In the genomic region with DNA sequence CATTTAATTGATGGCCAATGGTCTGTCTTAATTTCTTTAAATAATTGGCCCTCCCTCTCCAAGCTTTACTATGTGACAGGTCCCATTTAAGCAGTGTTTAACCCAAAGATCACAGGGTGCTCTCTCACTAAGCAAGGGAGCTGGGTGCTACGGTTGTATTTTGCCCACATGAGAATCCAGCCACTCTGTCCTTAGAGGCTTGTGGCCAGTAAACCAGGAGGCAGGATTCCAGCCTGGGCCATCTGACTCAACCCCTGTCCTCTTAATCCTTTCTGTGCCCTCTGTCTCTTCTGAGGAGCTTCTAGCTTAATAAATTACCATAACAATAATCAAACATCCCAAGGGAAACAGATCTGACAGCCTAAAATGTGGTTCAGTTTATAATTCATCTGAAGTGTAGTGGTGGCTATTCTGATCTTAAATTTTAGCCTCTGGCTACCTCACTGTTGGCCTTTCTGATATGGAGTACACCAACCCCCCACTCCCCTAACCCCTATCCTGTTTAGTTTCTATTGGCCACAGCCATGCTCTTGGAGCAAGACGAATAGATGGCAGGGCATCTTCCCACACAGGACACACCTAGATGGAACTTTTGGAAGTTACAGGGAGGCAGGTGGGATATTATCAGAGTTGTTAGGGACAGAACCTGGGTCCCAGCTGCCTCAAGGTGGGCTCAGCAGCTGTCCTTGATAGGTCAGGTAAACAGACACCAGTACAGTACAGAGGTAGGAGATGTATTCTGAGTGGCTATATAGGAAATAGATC, we compare ENCODE assay signal across 20 mouse cellular contexts. TPM values are rescaled to one million over a fixed set of nuclear protein-coding genes. Genes with fewer than 3 reads are reported as not detected.
DNase-seq lines count a peak whose midpoint lies in the region; ATAC-seq and TF ChIP-seq lines count a peak whose summit lies in the region.
"Had no signal": no experiment of that assay in that cellular context is flagged by ENCODE, and none has a peak within 500 bp of the region (broad histone marks: within the 10 kb centered on the region; RNA-seq: fewer than 3 reads in every experiment).

No protein-coding gene starts in this region.

- in situ Hi-C loops in ES-E14 (cut with MboI; ENCODE audit: low sequenced_read_pairs in 2 of 2, unreplicated experiment in 2 of 2): no loop called here

- H3K27ac ChIP-seq in gastrocnemius, adult 2 months: peak overlapping the region; percentile 95
- no peak overlapping the region for H3K27ac ChIP-seq in hindbrain, embryonic 14.5 days
- no peak overlapping the region for H3K27ac ChIP-seq in hindbrain, embryonic 11.5 days (ENCODE audit: low read depth, low read length)
- H3K27ac ChIP-seq in ES-E14 (ENCODE audit: insufficient read depth, low read depth, low read length, poor library complexity, severe bottlenecking): peak overlapping the region; percentile 99; the same call in 1 of the 2 replicates
- no peak overlapping the region for H3K27ac ChIP-seq in midbrain, embryonic 13.5 days
- H3K27ac ChIP-seq: embryonic facial prominence, embryonic 15.5 days; limb, embryonic 12.5 days; macrophage had no signal

- ATAC-seq in hindbrain, embryonic 14.5 days (ENCODE audit: low FRiP score): no peak
- no peak for ATAC-seq in hindbrain, embryonic 11.5 days (ENCODE audit: low FRiP score)
- no peak for ATAC-seq in midbrain, embryonic 13.5 days

- TF ChIP-seq CTCF in gastrocnemius, adult 2 months (IDR thresholded peaks at IDR 0.05): no peak

- DNase-seq in gastrocnemius, adult 2 months: peak; percentile 43
- no peak for DNase-seq in gastrocnemius, postnatal 25 days
- DNase-seq in hindbrain, embryonic 14.5 days (ENCODE audit: low spot score): no peak
- DNase-seq in hindbrain, embryonic 11.5 days (ENCODE audit: low spot score): no peak
- no peak for DNase-seq in ES-E14 (ENCODE audit: low read depth, low spot score)
- DNase-seq in T-cell, adult 2 months (ENCODE audit: low spot score): no peak
- DNase-seq in testis, postnatal 10 days (ENCODE audit: low spot score): no peak
- DNase-seq: cerebellum, adult 11 months had no signal

- intact Hi-C loops in gastrocnemius, adult 2 months (cut with DNase I): loop anchor here (2.0 to 5.0 kb wide), 2 partner anchors 32 to 73 kb away; partner anchors contain the start of gene Tmie

- H3K9ac ChIP-seq in hindbrain, embryonic 14.5 days: no peak overlapping the region
- H3K9ac ChIP-seq in hindbrain, embryonic 11.5 days (ENCODE audit: low read depth, low read length): no peak overlapping the region
- H3K9ac ChIP-seq in ES-E14 (ENCODE audit: insufficient read depth, low read depth, low read length, poor library complexity, severe bottlenecking): peak overlapping the region; percentile 13; the same call in 1 of the 2 replicates
- H3K9ac ChIP-seq in midbrain, embryonic 13.5 days (replicated peaks): no peak overlapping the region; the same call in 1 of the 2 replicates

- H3K4me1 ChIP-seq in hindbrain, embryonic 14.5 days (replicated peaks; ENCODE audit: control insufficient read depth, insufficient read depth, low read length): peaks cover 5% of the 10 kb centered on the region; the same call in 1 of the 2 replicates
- no peaks in the 10 kb centered on the region for H3K4me1 ChIP-seq in hindbrain, embryonic 11.5 days (replicated peaks; ENCODE audit: control insufficient read depth, insufficient read depth, low read length)
- peaks cover 21 to 30% of the 10 kb centered on the region in 2 experiments; a peak in 3 of 4 replicates for H3K4me1 ChIP-seq in ES-E14 (ENCODE audit: control insufficient read depth in 2 of 2, insufficient read depth in 2 of 2, low read length in 2 of 2, poor library complexity in 1 of 2)
- H3K4me1 ChIP-seq in midbrain, embryonic 13.5 days (replicated peaks): peaks cover 11% of the 10 kb centered on the region

- peak overlapping the region; percentile 78 for H3K4me3 ChIP-seq in gastrocnemius, adult 2 months
- no peak overlapping the region for H3K4me3 ChIP-seq in hindbrain, embryonic 14.5 days (replicated peaks; ENCODE audit: low read length)
- H3K4me3 ChIP-seq in hindbrain, embryonic 11.5 days (ENCODE audit: low read depth, low read length): no peak overlapping the region
- peak overlapping the region; percentile 69 to 78; a peak in 3 of 4 replicates for H3K4me3 ChIP-seq in ES-E14 (ENCODE audit: insufficient read depth in 1 of 2, low read depth in 1 of 2, low read length in 2 of 2, poor library complexity in 1 of 2, severe bottlenecking in 1 of 2)
- H3K4me3 ChIP-seq in midbrain, embryonic 13.5 days (replicated peaks): no peak overlapping the region

- H3K4me2 ChIP-seq in hindbrain, embryonic 14.5 days (replicated peaks): peak overlapping the region; percentile 95; the same call in 1 of the 2 replicates
- no peak overlapping the region for H3K4me2 ChIP-seq in hindbrain, embryonic 11.5 days (replicated peaks; ENCODE audit: low read depth, low read length)
- peak overlapping the region; percentile 79 for H3K4me2 ChIP-seq in midbrain, embryonic 13.5 days (replicated peaks)

- no peaks in the 10 kb centered on the region for H3K36me3 ChIP-seq in hindbrain, embryonic 14.5 days (replicated peaks; ENCODE audit: control insufficient read depth, insufficient read depth)
- H3K36me3 ChIP-seq in hindbrain, embryonic 11.5 days (ENCODE audit: control insufficient read depth, insufficient read depth, low read length): no peaks in the 10 kb centered on the region
- peaks cover 3% of the 10 kb centered on the region; the same call in 1 of the 2 replicates for H3K36me3 ChIP-seq in ES-E14 (ENCODE audit: control insufficient read depth, insufficient read depth, low read length, poor library complexity, severe bottlenecking)
- H3K36me3 ChIP-seq in midbrain, embryonic 13.5 days: no peaks in the 10 kb centered on the region
- H3K36me3 ChIP-seq: embryonic facial prominence, embryonic 15.5 days; limb, embryonic 12.5 days had no signal

- H3K27me3 ChIP-seq in hindbrain, embryonic 14.5 days (ENCODE audit: control insufficient read depth, insufficient read depth, low read length): 0 out of 2 replicates have a peak, but pooled peaks cover 15% of the 10 kb centered on the region
- H3K27me3 ChIP-seq in hindbrain, embryonic 11.5 days (ENCODE audit: control insufficient read depth, insufficient read depth, low read length): 0 out of 2 replicates have a peak, but pooled peaks cover 3% of the 10 kb centered on the region
- H3K27me3 ChIP-seq in midbrain, embryonic 13.5 days: peaks cover 19% of the 10 kb centered on the region

- 49% methylated on average over 2 of the region's 2 CpGs for WGBS in hindbrain, embryonic 14.5 days
- WGBS in hindbrain, embryonic 11.5 days: 66% methylated on average over 2 of the region's 2 CpGs
- whole genome bisulfite sequencing in midbrain, embryonic 13.5 days: 48% methylated on average over 2 of the region's 2 CpGs

- H3K9me3 ChIP-seq in hindbrain, embryonic 14.5 days (ENCODE audit: control insufficient read depth, low read length): no peaks in the 10 kb centered on the region
- no peaks in the 10 kb centered on the region for H3K9me3 ChIP-seq in hindbrain, embryonic 11.5 days (ENCODE audit: control insufficient read depth, low read length)
- H3K9me3 ChIP-seq in ES-E14 (ENCODE audit: control insufficient read depth, insufficient read depth, low read depth, low read length): no peaks in the 10 kb centered on the region
- no peaks in the 10 kb centered on the region for H3K9me3 ChIP-seq in midbrain, embryonic 13.5 days
- H3K9me3 ChIP-seq: embryonic facial prominence, embryonic 15.5 days; limb, embryonic 12.5 days had no signal

TF ChIP-seq in ES-E14, 5 proteins besides CTCF, POLR2A, EP300 and RAD21:
- no peak for TF ChIP-seq ZNF384 (IDR thresholded peaks at IDR 0.05; ENCODE audit: low read depth, low read length)
- no peak for TF ChIP-seq ZC3H11A (IDR thresholded peaks at IDR 0.05; ENCODE audit: borderline replicate concordance, low read depth, low read length)
- no peak for TF ChIP-seq MAFK (IDR thresholded peaks at IDR 0.05; ENCODE audit: insufficient read depth, low read depth, low read length)
- no peak for TF ChIP-seq HCFC1 (IDR thresholded peaks at IDR 0.05; ENCODE audit: borderline replicate concordance, insufficient read depth, low read length)
- TF ChIP-seq CHD2 (IDR thresholded peaks at IDR 0.05; ENCODE audit: low read depth, low read length): no peak

RNA-seq across cellular contexts. Expression of gene Lrrc2, which starts 3.5 kb away (rescaled TPM):
- total RNA-seq in gastrocnemius, adult 2 months (2021): 10 to 100 TPM; 75.0 to 80.8 TPM
- total RNA-seq in gastrocnemius, postnatal 25 days (2021): 10 to 100 TPM; 52.4 to 64.1 TPM
- 0.86 and 1.0 TPM in 2 replicates for polyA plus RNA-seq in hindbrain, embryonic 14.5 days (2014; fragmentation: Nextera tagmentation; extraction: Ambion mirVana)
- 0.06 and 0.21 TPM in 2 replicates for polyA plus RNA-seq in hindbrain, embryonic 11.5 days (2014; fragmentation: Nextera tagmentation; extraction: Ambion mirVana)
- total RNA-seq in ES-E14 (2012; rRNA removed): 20.2 and 20.8 TPM in 2 replicates
- 0.30 and 0.71 TPM in 2 replicates for polyA plus RNA-seq in midbrain, embryonic 13.5 days (2015; fragmentation: Nextera tagmentation; extraction: Ambion mirVana)
- polyA plus RNA-seq: macrophage had no signal

RNA-seq across cellular contexts. Expression of gene Tdgf1, which starts 8.9 kb away (rescaled TPM):
- total RNA-seq in gastrocnemius, adult 2 months (2021): not detected
- total RNA-seq in gastrocnemius, postnatal 25 days (2021): not detected
- polyA plus RNA-seq in hindbrain, embryonic 14.5 days (2014; fragmentation: Nextera tagmentation; extraction: Ambion mirVana): 0.14 and 0.40 TPM in 2 replicates
- polyA plus RNA-seq in hindbrain, embryonic 11.5 days (2014; fragmentation: Nextera tagmentation; extraction: Ambion mirVana): not detected in 2 replicates
- 904 and 1,760 TPM in 2 replicates for total RNA-seq in ES-E14 (2012; rRNA removed)
- not detected in 2 replicates for polyA plus RNA-seq in midbrain, embryonic 13.5 days (2015; fragmentation: Nextera tagmentation; extraction: Ambion mirVana)
- total RNA-seq: common myeloid progenitor, adult 5-6 weeks had no signal
- polyA plus RNA-seq: C2C12; intestine, postnatal 0 days; limb, embryonic 12.5 days; liver, embryonic 16.5 days; macrophage; myocyte had no signal

RNA-seq across cellular contexts. Expression of gene Rtp3, which starts 35.5 kb away (rescaled TPM):
- 1 to 10 TPM; 1.1 to 1.2 TPM for total RNA-seq in gastrocnemius, adult 2 months (2021)
- 1 to 10 TPM in 1 of 2 experiments, under 1 TPM in 1; 0.70 to 1.3 TPM for total RNA-seq in gastrocnemius, postnatal 25 days (2021)
- not detected in 2 replicates for polyA plus RNA-seq in hindbrain, embryonic 14.5 days (2014; fragmentation: Nextera tagmentation; extraction: Ambion mirVana)
- 0.21 TPM in 1 of 2 replicates, not detected in the other for polyA plus RNA-seq in hindbrain, embryonic 11.5 days (2014; fragmentation: Nextera tagmentation; extraction: Ambion mirVana)
- 0.62 and 1.1 TPM in 2 replicates for total RNA-seq in ES-E14 (2012; rRNA removed)
- not detected in 2 replicates for polyA plus RNA-seq in midbrain, embryonic 13.5 days (2015; fragmentation: Nextera tagmentation; extraction: Ambion mirVana)
- total RNA-seq: common myeloid progenitor, adult 5-6 weeks had no signal
- polyA plus RNA-seq: activated CD4-positive, CD25-positive, alpha-beta regulatory T cell, adult 4 months; C2C12; embryonic facial prominence, embryonic 15.5 days; limb, embryonic 12.5 days; macrophage; myocyte had no signal

RNA-seq across cellular contexts. Expression of gene Fam240a, which starts 38.2 kb away (rescaled TPM):
- 1 to 10 TPM in 1 of 2 experiments, not detected in 1; 2.4 TPM for total RNA-seq in gastrocnemius, adult 2 months (2021)
- total RNA-seq in gastrocnemius, postnatal 25 days (2021): 1 to 10 TPM; 2.0 to 2.7 TPM
- not detected in 2 replicates for polyA plus RNA-seq in hindbrain, embryonic 14.5 days (2014; fragmentation: Nextera tagmentation; extraction: Ambion mirVana)
- polyA plus RNA-seq in hindbrain, embryonic 11.5 days (2014; fragmentation: Nextera tagmentation; extraction: Ambion mirVana): not detected in 2 replicates
- total RNA-seq in ES-E14 (2012; rRNA removed): 1.0 TPM in 1 of 2 replicates, not detected in the other
- not detected in 2 replicates for polyA plus RNA-seq in midbrain, embryonic 13.5 days (2015; fragmentation: Nextera tagmentation; extraction: Ambion mirVana)
- total RNA-seq: common myeloid progenitor, adult 5-6 weeks; left cerebral cortex, adult 2 months had no signal
- polyA plus RNA-seq: C2C12; embryonic facial prominence, embryonic 15.5 days; gonadal fat pad, adult 2 months; intestine, postnatal 0 days; limb, embryonic 12.5 days; liver, embryonic 16.5 days; macrophage; myocyte had no signal

Comparison
In these comparisons a context has a peak if more than half of its experiments do, and no peak if none do; other contexts are left out.
1. H3K27ac ChIP-seq: peak in gastrocnemius, adult 2 months (single experiment) and ES-E14 (single experiment); none in hindbrain, embryonic 14.5 days (single experiment), hindbrain, embryonic 11.5 days (single experiment) and midbrain, embryonic 13.5 days (single experiment).
2. H3K4me3 ChIP-seq: peak in gastrocnemius, adult 2 months (single experiment) and ES-E14 (2 of 2); none in hindbrain, embryonic 14.5 days (single experiment), hindbrain, embryonic 11.5 days (single experiment) and midbrain, embryonic 13.5 days (single experiment).
3. RNA of gene Tdgf1, which starts 8.9 kb away (total RNA-seq): 904 to 1,760 TPM in ES-E14; not detected in gastrocnemius, adult 2 months and not detected in gastrocnemius, postnatal 25 days; every median in the first group is over 100 times any median in the second.